Mouse (Mus musculus) cortical plate, adult 2 months (tissue): ENCODE measurements around the gene Stat5b.

Experiments used
- CTCF ChIP-seq: fragments of 200-500 bp; IDR thresholded peaks from 2 replicates; pipeline ENCODE4 v1.5.1; 2011; ENCODE audit warnings: mild to moderate bottlenecking, control low read depth, low read length; ENCODE audit not compliant: insufficient read depth; ENCODE audit errors: extremely low read depth
- POLR2A ChIP-seq: fragments of 200-500 bp; IDR thresholded peaks from 2 replicates; pipeline ENCODE4 v1.6.1; 2011; ENCODE audit warnings: mild to moderate bottlenecking, low read length, control low read depth; ENCODE audit not compliant: insufficient read depth; ENCODE audit errors: extremely low read depth

DNA sequence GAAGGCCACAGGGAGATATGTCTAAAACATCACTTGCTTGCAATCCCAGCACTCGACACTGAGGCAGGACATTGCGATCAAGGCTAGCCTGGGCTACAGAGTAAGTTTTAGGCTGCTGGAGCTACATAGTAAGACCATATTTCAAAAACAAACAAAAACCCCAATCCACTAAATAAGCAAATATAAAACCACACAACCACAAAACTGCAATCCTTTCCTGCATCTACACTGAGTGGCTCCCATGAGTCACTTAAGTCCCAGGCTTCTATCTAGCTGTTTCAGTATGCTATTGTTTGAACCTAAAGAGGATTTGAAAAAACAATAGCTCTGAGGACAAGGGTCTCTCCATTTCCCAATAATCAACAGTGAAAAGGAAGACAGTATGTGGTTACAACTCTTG lies 55.1 kb downstream of the Stat5b start:
- TF ChIP-seq POLR2A (no peak), CTCF (no peak)
